In genomic region chr8:126712749-126713148, GRCm38 (mm10) we compare ENCODE assay signal across 9 mouse cellular contexts.
DNase-seq lines count a peak whose midpoint lies in the region; ATAC-seq and TF ChIP-seq lines count a peak whose summit lies in the region.
"Had no signal": no experiment of that assay in that cellular context is flagged by ENCODE, and none has a peak within 500 bp of the region (broad histone marks: within the 10 kb centered on the region; RNA-seq: fewer than 3 reads in every experiment).

No protein-coding gene starts in this region.

- H3K27me3 ChIP-seq in heart, embryonic 11.5 days (ENCODE audit: control insufficient read depth, insufficient read depth, low read length): no peaks in the 10 kb centered on the region
- H3K27me3 ChIP-seq in kidney, adult 2 months (replicated peaks; ENCODE audit: control insufficient read depth, insufficient read depth, low read length): no peaks in the 10 kb centered on the region

- H3K4me3 ChIP-seq in heart, embryonic 11.5 days (ENCODE audit: low read depth, low read length): no peak overlapping the region
- H3K4me3 ChIP-seq in kidney, adult 2 months (ENCODE audit: insufficient read depth, low read depth, low read length): no peak overlapping the region
- H3K4me3 ChIP-seq: erythroblast, embryonic 14.5 days had no signal

- no peaks in the 10 kb centered on the region for H3K36me3 ChIP-seq in heart, embryonic 11.5 days (ENCODE audit: control insufficient read depth, insufficient read depth, low read length)
- no peaks in the 10 kb centered on the region for H3K36me3 ChIP-seq in kidney, adult 2 months (ENCODE audit: control insufficient read depth, insufficient read depth, low read length)

- no peaks in the 10 kb centered on the region for H3K4me1 ChIP-seq in heart, embryonic 11.5 days (ENCODE audit: control insufficient read depth, insufficient read depth, low read length)
- no peaks in the 10 kb centered on the region; the same call in 1 of the 2 replicates for H3K4me1 ChIP-seq in kidney, adult 2 months (ENCODE audit: control insufficient read depth, insufficient read depth, low read length)

- H3K4me2 ChIP-seq in heart, embryonic 11.5 days: no peak overlapping the region

- H3K9ac ChIP-seq in heart, embryonic 11.5 days (ENCODE audit: low read depth, low read length): no peak overlapping the region

- TF ChIP-seq CTCF in kidney, adult 2 months (conservative IDR thresholded peaks at IDR 0.05; ENCODE audit: insufficient read depth, insufficient read length, low read depth, low read length): no peak

- H3K27ac ChIP-seq in heart, embryonic 11.5 days (ENCODE audit: low read depth, low read length): no peak overlapping the region
- peak overlapping the region; percentile 93 for H3K27ac ChIP-seq in kidney, adult 2 months (ENCODE audit: insufficient read depth, low read depth, low read length)

- ATAC-seq in heart, embryonic 11.5 days (replicated peaks; ENCODE audit: insufficient number of reproducible peaks, low FRiP score, low TSS enrichment): no peak
- ATAC-seq in erythroid progenitor cell, adult 5-6 weeks (replicated peaks; ENCODE audit: low FRiP score, poor library complexity, severe bottlenecking): no peak
- no peak for ATAC-seq in inflammation-experienced regulatory T-cells, adult 6 months

- no peak for TF ChIP-seq POLR2A in kidney, adult 2 months (IDR thresholded peaks at IDR 0.05; ENCODE audit: low read depth, low read length)

- WGBS in heart, embryonic 11.5 days (ENCODE audit: insufficient replicate concordance): 44% methylated on average over 6 of the region's 6 CpGs
- 45% methylated on average over 6 of the region's 6 CpGs for WGBS in kidney, adult 2 months

- H3K9me3 ChIP-seq in heart, embryonic 11.5 days (replicated peaks; ENCODE audit: control insufficient read depth, low read length): no peaks in the 10 kb centered on the region

- DNase-seq in heart, adult 18-20 months: peak; percentile 48 to 61
- peak; percentile 17 for DNase-seq in 3T3-L1 (ENCODE audit: low read depth, low spot score)
- DNase-seq in brain, adult 2 months (ENCODE audit: low read depth, low spot score): peak; percentile 79
- peak; percentile 70 for DNase-seq in kidney, adult 2 months
- no peak for DNase-seq in layer of hippocampus, postnatal 10 days (ENCODE audit: low spot score in 2 of 2)

Comparison
In these comparisons a context has a peak if more than half of its experiments do, and no peak if none do; other contexts are left out.
1. DNase-seq: peak in heart, adult 18-20 months (2 of 2), 3T3-L1 (single experiment), brain, adult 2 months (single experiment) and kidney, adult 2 months (single experiment); none in layer of hippocampus, postnatal 10 days (0 of 2).